ENCODE assay signal across 19 mouse cellular contexts in the genomic region with DNA sequence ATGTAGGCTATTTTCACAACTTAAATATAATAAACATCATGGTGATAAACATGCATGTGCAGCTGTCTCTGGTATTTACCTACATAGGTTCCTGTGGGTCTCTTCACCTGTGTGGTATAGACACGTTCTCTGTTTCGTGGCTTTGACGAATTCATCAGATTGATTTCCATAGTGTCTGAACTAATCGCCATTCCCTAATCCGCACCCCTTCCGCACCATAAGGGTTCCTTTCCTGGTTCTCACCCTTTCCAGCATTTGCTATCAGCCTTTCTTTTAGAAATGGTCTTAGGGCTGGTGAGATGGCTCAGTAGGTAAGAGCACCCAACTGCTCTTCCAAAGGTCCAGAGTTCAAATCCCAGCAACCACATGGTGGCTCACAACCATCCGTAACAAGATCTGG.
DNase-seq lines count a peak whose midpoint lies in the region; TF ChIP-seq lines count a peak whose summit lies in the region.
"Had no signal": no experiment of that assay in that cellular context is flagged by ENCODE, and none has a peak within 500 bp of the region (broad histone marks: within the 10 kb centered on the region; RNA-seq: fewer than 3 reads in every experiment).

No protein-coding gene starts in this region.

- peak; percentile 66 for DNase-seq in heart, adult 11 months
- DNase-seq in heart, postnatal 14 days, result no peak
- DNase-seq in heart, embryonic 10.5 days (ENCODE audit: low spot score), result peak; percentile 56
- DNase-seq in heart, adult 9 months (ENCODE audit: low spot score in 2 of 2), result no peak
- DNase-seq in testis, postnatal 10 days (ENCODE audit: low spot score), result no peak
- DNase-seq: adrenal gland, adult 2 months; adrenal gland, adult 8-10 months; adrenal gland, postnatal 10 days; adrenal gland, postnatal 14 days; adrenal gland, postnatal 25 days; adrenal gland, postnatal 36 days; B cell, adult 2 months; cerebellum, adult 11 months; cerebellum, adult 11-12 months; cerebellum, adult 18-20 months had no signal

- H3K27ac ChIP-seq in heart, embryonic 10.5 days, result no peak overlapping the region
- H3K27ac ChIP-seq in testis, adult 2 months (ENCODE audit: control insufficient read depth, insufficient read depth, low read depth, low read length), result no peak overlapping the region

- no peaks in the 10 kb centered on the region for H3K27me3 ChIP-seq in heart, embryonic 10.5 days (ENCODE audit: insufficient read depth, poor library complexity, severe bottlenecking)
- no peaks in the 10 kb centered on the region for H3K27me3 ChIP-seq in testis, adult 2 months (ENCODE audit: control insufficient read depth, insufficient read depth, low read length)
- H3K27me3 ChIP-seq: CH12.LX, Patski had no signal

- intact Hi-C loops in heart, postnatal 14 days (cut with DNase I), result no loop called here

- no peak for TF ChIP-seq CTCF in testis, adult 2 months (IDR thresholded peaks at IDR 0.05; ENCODE audit: control insufficient read depth, insufficient read depth, insufficient replicate concordance, low read depth, low read length)

- TF ChIP-seq POLR2A in testis, adult 2 months (IDR thresholded peaks at IDR 0.05; ENCODE audit: control insufficient read depth, low read depth, low read length), result no peak

- WGBS in heart, embryonic 10.5 days, result 97% methylated on average over 7 of the region's 7 CpGs

- H3K4me3 ChIP-seq in heart, embryonic 10.5 days, result no peak overlapping the region
- peak overlapping the region; percentile 9 for H3K4me3 ChIP-seq in testis, adult 2 months (ENCODE audit: control insufficient read depth, low read depth, low read length)

- no peaks in the 10 kb centered on the region for H3K9me3 ChIP-seq in heart, embryonic 10.5 days

- H3K4me1 ChIP-seq in heart, embryonic 10.5 days, result no peaks in the 10 kb centered on the region
- H3K4me1 ChIP-seq in testis, adult 2 months (ENCODE audit: control insufficient read depth, insufficient read depth, low read length), result no peaks in the 10 kb centered on the region

- H3K36me3 ChIP-seq in heart, embryonic 10.5 days, result no peaks in the 10 kb centered on the region
- no peaks in the 10 kb centered on the region for H3K36me3 ChIP-seq in testis, adult 2 months (ENCODE audit: control insufficient read depth, insufficient read depth, low read length)
- H3K36me3 ChIP-seq: G1E had no signal

Comparison
In these comparisons a context has a peak if more than half of its experiments do, and no peak if none do; other contexts are left out.
1. DNase-seq: peak in heart, adult 11 months (single experiment) and heart, embryonic 10.5 days (single experiment); none in heart, postnatal 14 days (0 of 2), heart, adult 9 months (0 of 2) and testis, postnatal 10 days (single experiment).